Mouse (Mus musculus) retina, adult 2 months (tissue): Measurements from ENCODE around the gene Cdc25a.

Source experiments
- DNase-seq: peaks from one replicate; pipeline ENCODE4 v3.0.0-alpha.2; 2012; ENCODE audit warnings: low read depth, low spot score

Cdc25a gene

GRCm38 (mm10) chr9:109932756-109933375 lies 57.5 kb downstream of the Cdc25a start:
- DNase-seq: no peak

DNA sequence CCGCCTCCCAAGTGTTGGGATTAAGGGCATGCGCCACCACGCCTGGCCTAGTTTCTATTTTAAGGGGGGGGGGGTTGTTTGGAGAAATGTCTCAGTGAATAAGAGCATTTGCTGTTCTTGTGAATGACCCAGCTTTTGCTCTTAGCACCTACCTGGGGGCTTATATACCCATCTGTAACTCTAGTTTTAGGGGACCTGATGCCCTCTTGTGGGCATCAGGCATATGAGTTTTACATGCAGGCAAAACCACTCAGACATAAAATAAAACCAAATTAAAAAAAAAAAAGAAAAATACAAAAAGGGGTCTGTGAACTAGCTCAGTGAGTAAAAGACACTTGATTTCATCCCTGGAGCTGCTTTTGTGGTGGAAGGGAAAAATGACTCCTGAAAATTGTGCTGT lies 64.0 kb downstream of the Cdc25a start:
- DNase-seq: no peak

GRCm38 (mm10) chr9:109942796-109943195 lies 67.4 kb downstream of the Cdc25a start:
- no peak for DNase-seq
